Mouse (Mus musculus) lung, adult 2 months (tissue): ENCODE measurements at regions not wholly inside any gene's neighbourhood (a gene's known extent, or its start where the extent isn't known, plus 50 kb on each side); places are given as distances from the start of the nearest gene placed in this dataset.

Source experiments
- CTCF ChIP-seq: fragments of 200-500 bp; IDR thresholded peaks from 2 replicates; pipeline ENCODE4 v1.5.1; 2011; ENCODE audit warnings: mild to moderate bottlenecking, low read length, control low read depth; ENCODE audit not compliant: insufficient read depth
- POLR2A ChIP-seq: fragments of 200-500 bp; IDR thresholded peaks from 2 replicates; pipeline ENCODE4 v1.6.1; 2011; ENCODE audit warnings: low read depth, mild to moderate bottlenecking, control low read depth, low read length, borderline replicate concordance; ENCODE audit errors: extremely low read depth

DNA sequence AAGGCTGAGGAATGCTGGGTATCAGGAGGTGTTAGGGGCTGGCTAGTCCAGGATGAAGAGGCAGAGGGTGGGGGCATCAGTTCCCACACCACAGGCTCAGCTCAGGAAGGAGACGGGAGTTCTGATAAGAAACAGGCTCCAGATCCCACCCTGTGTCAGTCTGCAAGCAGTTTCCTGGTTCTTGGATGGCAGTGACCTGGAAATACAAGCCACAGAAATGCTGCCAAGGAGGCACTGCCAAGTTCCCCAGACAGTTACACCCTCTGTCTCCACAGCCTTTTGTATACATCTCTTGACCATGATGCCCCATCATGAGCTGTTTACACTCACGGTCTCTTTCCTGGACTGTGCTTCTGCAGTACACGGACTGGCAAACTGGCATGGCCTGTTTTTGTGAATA, 220.1 kb downstream of the Opa1 start:
- TF ChIP-seq POLR2A (no peak), CTCF (no peak)
